Mouse (Mus musculus) lung, adult 2 months (tissue): ENCODE measurements around the gene Adgrl3.

Source experiments
- CTCF ChIP-seq: fragments of 200-500 bp; IDR thresholded peaks from 2 replicates; pipeline ENCODE4 v1.5.1; 2011; ENCODE audit warnings: mild to moderate bottlenecking, low read length, control low read depth; ENCODE audit not compliant: insufficient read depth
- POLR2A ChIP-seq: fragments of 200-500 bp; IDR thresholded peaks from 2 replicates; pipeline ENCODE4 v1.6.1; 2011; ENCODE audit warnings: low read depth, mild to moderate bottlenecking, control low read depth, low read length, borderline replicate concordance; ENCODE audit errors: extremely low read depth

DNA sequence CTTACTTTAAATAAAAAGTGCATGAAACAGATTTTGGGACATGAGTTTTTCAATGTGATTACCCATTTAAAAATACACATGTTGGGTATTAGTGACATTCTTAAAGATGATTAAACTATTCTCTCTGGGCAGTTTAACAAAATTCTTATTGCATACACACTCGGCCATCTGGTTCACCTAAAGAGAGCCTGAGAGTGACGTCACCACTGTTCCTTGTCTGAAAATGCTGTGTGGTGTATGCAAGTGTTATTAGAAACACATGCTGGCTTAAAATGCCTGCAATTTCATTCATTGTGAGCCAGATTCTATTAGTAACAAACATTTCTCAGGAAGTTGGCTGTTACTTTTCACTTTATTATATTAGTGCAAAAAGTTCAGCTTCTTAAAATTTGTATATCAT is 812.7 kb downstream of the Adgrl3 start:
- TF ChIP-seq CTCF (no peak), POLR2A (no peak)
